In the genomic region with DNA sequence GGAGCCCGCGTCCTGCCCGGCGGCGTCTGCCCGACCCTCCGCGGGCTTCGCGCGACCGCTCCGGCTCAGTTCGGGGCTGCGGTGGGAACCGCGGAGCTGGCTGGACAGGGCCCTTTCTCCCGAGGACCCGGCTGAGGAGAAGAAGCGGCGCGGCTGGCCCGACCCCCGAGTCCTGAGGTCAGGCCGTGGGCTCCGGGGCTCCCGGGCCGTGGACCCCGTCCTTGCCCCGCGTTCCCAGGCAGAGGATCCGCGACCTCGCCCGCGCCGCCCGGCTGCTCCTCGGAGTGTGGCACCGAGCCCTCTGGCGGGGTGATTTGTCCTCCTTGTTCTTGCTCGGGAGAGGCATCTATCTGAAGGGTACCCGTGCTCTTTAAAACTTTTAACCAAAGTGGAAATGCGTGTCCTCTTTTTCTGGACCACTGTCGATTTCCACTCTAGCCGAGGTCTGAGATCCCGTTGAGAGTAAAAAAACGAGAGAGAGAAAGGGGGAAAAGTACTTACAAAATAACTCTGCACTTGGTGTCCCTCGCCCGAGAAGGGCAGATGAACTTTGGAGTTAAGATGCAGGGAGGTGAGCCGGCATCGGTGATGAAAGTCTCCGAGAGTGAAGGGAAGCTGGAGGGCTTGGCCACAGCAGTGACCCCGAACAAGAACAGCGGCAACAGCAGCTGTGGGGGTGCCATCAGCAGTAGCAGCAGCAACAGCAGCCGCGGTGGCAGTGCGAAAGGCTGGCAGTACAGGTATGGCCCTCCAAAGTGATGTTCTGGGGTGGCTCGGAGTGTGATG, we compare ENCODE assay signal across 8 mouse cellular contexts. TPM values are rescaled to one million over a fixed set of nuclear protein-coding genes. Genes with fewer than 3 reads are reported as not detected.
DNase-seq lines count a peak whose midpoint lies in the region; ATAC-seq lines count a peak whose summit lies in the region.

No protein-coding gene starts in this region.

- WGBS in heart, embryonic 15.5 days = under 1% methylated on average over 59 of the region's 59 CpGs

- no peaks in the 10 kb centered on the region for H3K36me3 ChIP-seq in heart, embryonic 15.5 days

- H3K4me1 ChIP-seq in brown adipose tissue, adult 24 weeks (ENCODE audit: control insufficient read depth, insufficient read depth, insufficient read length, low read length) = peaks cover 16% of the 10 kb centered on the region
- H3K4me1 ChIP-seq in heart, embryonic 15.5 days (replicated peaks) = peaks cover 25% of the 10 kb centered on the region

- peak overlapping the region; percentile 85 for H3K4me2 ChIP-seq in heart, embryonic 15.5 days

- peak; percentile 56 for ATAC-seq in erythroblast, adult 5-6 weeks (replicated peaks; ENCODE audit: low FRiP score, poor library complexity, severe bottlenecking)
- peak; percentile 67 for ATAC-seq in heart, embryonic 15.5 days (replicated peaks; ENCODE audit: insufficient number of reproducible peaks, insufficient read depth, low FRiP score, low read depth)

- peak overlapping the region; percentile 96 for H3K9ac ChIP-seq in heart, embryonic 15.5 days

- H3K9me3 ChIP-seq in heart, embryonic 15.5 days (replicated peaks) = no peaks in the 10 kb centered on the region

- peak; percentile 38 for DNase-seq in layer of hippocampus, adult 11-12 months (ENCODE audit: low spot score)
- DNase-seq in layer of hippocampus, postnatal 36 days = no peak
- peak; percentile 76 for DNase-seq in kidney, postnatal 10 days
- DNase-seq in lung, postnatal 4 days = peak; percentile 32 to 41
- DNase-seq in spleen, postnatal 10 days (ENCODE audit: low spot score in 2 of 2) = peak; percentile 49 to 73

- H3K27ac ChIP-seq in brown adipose tissue, adult 24 weeks (replicated peaks; ENCODE audit: low read depth, low read length) = peak overlapping the region; percentile 94
- H3K27ac ChIP-seq in heart, embryonic 15.5 days = peak overlapping the region; percentile 95

- peak overlapping the region; percentile 97 for H3K4me3 ChIP-seq in brown adipose tissue, adult 24 weeks (ENCODE audit: insufficient read depth, low read depth, low read length)
- H3K4me3 ChIP-seq in heart, embryonic 15.5 days = peak overlapping the region; percentile 99

- H3K27me3 ChIP-seq in heart, embryonic 15.5 days = no peaks in the 10 kb centered on the region

RNA-seq across cellular contexts. Expression of a gene that starts 0.6 kb away (rescaled TPM):
- 10 to 100 TPM; 18.4 to 19.9 TPM for total RNA-seq in layer of hippocampus, postnatal 36 days (2021)
- polyA plus RNA-seq in brown adipose tissue, adult 24 weeks (2012; ENCODE audit: insufficient read depth, insufficient read length, missing spikeins) = 23.3 and 24.1 TPM in 2 replicates
- 3.8 and 4.2 TPM in 2 replicates for total RNA-seq in erythroblast, adult 5-6 weeks (2015; ENCODE audit: low replicate concordance)
- 3.0 and 7.9 TPM in 2 replicates for total RNA-seq in erythroblast, adult 5-6 weeks (2017; ENCODE audit: low replicate concordance)
- 14.2 and 17.4 TPM in 2 replicates for polyA plus RNA-seq in heart, embryonic 15.5 days (2015; fragmentation: Nextera tagmentation; extraction: Ambion mirVana)

Comparison
In these comparisons a context has a peak if more than half of its experiments do, and no peak if none do; other contexts are left out.
1. DNase-seq: peak in layer of hippocampus, adult 11-12 months (single experiment), kidney, postnatal 10 days (single experiment), lung, postnatal 4 days (2 of 2) and spleen, postnatal 10 days (2 of 2); none in layer of hippocampus, postnatal 36 days (0 of 2).